Mouse (Mus musculus) ES-E14 (cell line): Measurements from ENCODE around the gene Nhsl1. TPM values are rescaled to one million over a fixed set of nuclear protein-coding genes. Genes with fewer than 3 reads are reported as not detected.

Experiments
- DNase-seq: peaks from one replicate; pipeline ENCODE4 v3.0.0-alpha.2; 2013; ENCODE audit warnings: low read depth, low spot score
- H3K27ac ChIP-seq: 2 replicates; pipeline ENCODE4 v1.5.1; 2012; ENCODE audit warnings: low read depth, mild to moderate bottlenecking, low read length, moderate library complexity, mixed read lengths; ENCODE audit not compliant: poor library complexity, insufficient read depth, severe bottlenecking
- H3K36me3 ChIP-seq: 2 replicates; pipeline ENCODE4 v1.6.1; 2012; ENCODE audit warnings: mild to moderate bottlenecking, low read length, moderate library complexity, mixed read lengths; ENCODE audit not compliant: control insufficient read depth, poor library complexity, insufficient read depth, severe bottlenecking
- H3K4me1 ChIP-seq, 2 experiments: fragments of 150-350 bp in 1 of 2; sonication (generic) in 1 of 2; 2 replicates each; pipeline ENCODE4 v1.6.1; 2012; ENCODE audit warnings: low read length in 2 of 2, mild to moderate bottlenecking in 1 of 2, mixed read lengths in 1 of 2; ENCODE audit not compliant: control insufficient read depth in 2 of 2, insufficient read depth in 2 of 2, poor library complexity in 1 of 2
- H3K4me3 ChIP-seq, 2 experiments: fragments of 150-350 bp in 1 of 2; sonication (generic) in 1 of 2; 2 replicates each; pipeline ENCODE4 v1.5.1; 2012; ENCODE audit warnings: low read length in 2 of 2, low read depth in 1 of 2, mild to moderate bottlenecking in 1 of 2, mixed read lengths in 1 of 2; ENCODE audit not compliant: insufficient read depth in 1 of 2, poor library complexity in 1 of 2, severe bottlenecking in 1 of 2
- H3K9ac ChIP-seq: 2 replicates; pipeline ENCODE4 v1.6.1; 2012; ENCODE audit warnings: low read depth, mild to moderate bottlenecking, low read length, mixed read lengths; ENCODE audit not compliant: poor library complexity, insufficient read depth, severe bottlenecking
- H3K9me3 ChIP-seq: fragments of 150-350 bp; sonication (generic); 2 replicates; pipeline ENCODE4 v1.6.1; 2012; ENCODE audit warnings: low read depth, mild to moderate bottlenecking, low read length; ENCODE audit not compliant: control insufficient read depth, insufficient read depth
- CHD2 ChIP-seq: IDR thresholded peaks from 2 replicates; pipeline ENCODE4 v1.6.1; 2014; ENCODE audit warnings: mild to moderate bottlenecking, low read depth, low read length, inconsistent platforms
- HCFC1 ChIP-seq: IDR thresholded peaks from 2 replicates; pipeline ENCODE4 v1.6.1; 2012; ENCODE audit warnings: low read length, inconsistent platforms, borderline replicate concordance; ENCODE audit not compliant: insufficient read depth
- MAFK ChIP-seq: IDR thresholded peaks from 2 replicates; pipeline ENCODE4 v1.6.1; 2014; ENCODE audit warnings: mild to moderate bottlenecking, low read depth, low read length, inconsistent platforms; ENCODE audit not compliant: insufficient read depth
- ZC3H11A ChIP-seq: IDR thresholded peaks from 2 replicates; pipeline ENCODE4 v1.6.1; 2012; ENCODE audit warnings: low read depth, mild to moderate bottlenecking, inconsistent platforms, low read length, borderline replicate concordance
- ZNF384 ChIP-seq: IDR thresholded peaks from 2 replicates; pipeline ENCODE4 v1.6.1; 2012; ENCODE audit warnings: low read depth, low read length, inconsistent platforms
- in situ Hi-C, 2 experiments: fragments of 600-800 bp; cut with MboI; formaldehyde crosslinking; loops; one replicate each; pipeline ENCODE4 v1.15.1; 2025; ENCODE audit warnings: low sequenced_read_pairs in 2 of 2, inconsistent platforms in 1 of 2; ENCODE audit not compliant: unreplicated experiment in 2 of 2
- total RNA-seq: library from RNA; depleted of rRNA; stranded (reverse); fragments of 300-350 nt; gene quantifications from 2 replicates; pipeline ENCODE4 v1.2.3, GENCODE M21; 2012

Nhsl1 gene
- total RNA-seq, 1 experiment, result 7.7 TPM

DNA sequence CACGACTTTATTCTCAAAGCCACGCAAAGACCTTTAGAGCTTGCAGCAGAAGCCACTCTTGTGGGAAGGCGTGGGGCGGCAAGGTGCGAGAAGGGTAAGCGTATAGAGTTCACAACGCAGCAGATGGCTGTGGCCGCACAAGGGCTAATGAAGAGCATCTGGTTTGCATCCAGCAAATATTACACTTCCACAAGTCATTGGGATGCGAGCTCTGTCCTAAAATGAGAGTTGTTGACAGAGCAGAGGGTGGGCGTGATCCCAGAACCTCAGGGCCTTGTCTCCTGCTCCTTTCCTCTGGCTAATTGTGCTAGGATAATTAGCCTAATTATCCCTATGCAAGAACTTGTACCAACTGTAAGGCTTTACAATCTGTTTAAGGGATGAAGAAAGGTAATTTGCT is 186.9 kb downstream of the Nhsl1 start:
- DNase-seq, result no peak
- in situ Hi-C loops, result no loop called here
- H3K27ac ChIP-seq, result no peak overlapping the region

GRCm38 (mm10) chr10:18506501-18506946 is 187.7 kb downstream of the Nhsl1 start:
- Histone ChIP-seq H3K4me1 (peaks cover 2 to 12% of the 10 kb centered on the region in 2 experiments), H3K36me3 (no peaks in the 10 kb centered on the region), H3K4me3 (no peak overlapping the region), H3K27ac (no peak overlapping the region), H3K9ac (no peak overlapping the region), H3K9me3 (no peaks in the 10 kb centered on the region)
- in situ Hi-C loops, result no loop called here
- TF ChIP-seq CHD2 (no peak), MAFK (no peak), HCFC1 (no peak), ZNF384 (no peak), ZC3H11A (no peak)
- no peak for DNase-seq

More for the DNA sequence above, 186.9 kb downstream of the Nhsl1 start:
- TF ChIP-seq HCFC1 (no peak), MAFK (no peak), ZNF384 (no peak), CHD2 (no peak), ZC3H11A (no peak)
- H3K36me3 ChIP-seq, result no peaks in the 10 kb centered on the region
- H3K4me1 ChIP-seq, result peaks cover 2 to 12% of the 10 kb centered on the region in 2 experiments
- H3K4me3 ChIP-seq, result no peak overlapping the region
- no peak overlapping the region for H3K9ac ChIP-seq
- no peaks in the 10 kb centered on the region for H3K9me3 ChIP-seq

- Histone ChIP-seq H3K36me3 (no peaks in the 10 kb centered on the region), H3K9me3 (no peaks in the 10 kb centered on the region), H3K4me1 (peaks cover 2 to 10% of the 10 kb centered on the region in 2 experiments; a peak in 3 of 4 replicates), H3K27ac (no peak overlapping the region), H3K4me3 (no peak overlapping the region), H3K9ac (no peak overlapping the region)
- no peak for DNase-seq
- TF ChIP-seq MAFK (no peak), ZNF384 (no peak), CHD2 (no peak), ZC3H11A (no peak), HCFC1 (no peak)
- in situ Hi-C loops, result no loop called here
Observed at GRCm38 (mm10) chr10:18507869-18508473, 189.2 kb downstream of the Nhsl1 start.

DNA sequence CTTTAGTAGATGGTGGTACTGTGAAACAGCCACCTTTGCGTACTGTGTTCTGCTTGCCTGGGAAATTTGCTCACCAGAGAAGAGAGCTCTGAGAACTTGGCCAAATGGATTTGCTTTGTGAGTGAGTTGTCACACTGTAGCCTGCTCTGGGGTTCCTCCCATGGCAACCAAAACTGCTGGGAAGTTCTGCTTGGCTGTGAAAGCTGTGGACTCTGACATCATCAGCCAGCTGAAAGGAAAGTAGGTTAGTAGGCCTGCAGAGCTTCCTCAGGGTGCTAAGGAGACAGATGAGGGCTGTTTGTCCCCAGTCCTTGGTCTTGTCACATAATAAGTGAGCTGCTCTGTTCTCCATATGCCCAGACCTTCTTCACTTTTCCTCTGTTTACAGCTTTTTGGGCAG is 189.8 kb downstream of the Nhsl1 start:
- Histone ChIP-seq H3K9ac (no peak overlapping the region), H3K4me3 (no peak overlapping the region), H3K27ac (no peak overlapping the region), H3K36me3 (no peaks in the 10 kb centered on the region), H3K4me1 (peaks cover 2 to 6% of the 10 kb centered on the region in 2 experiments; a peak in 3 of 4 replicates), H3K9me3 (no peaks in the 10 kb centered on the region)
- DNase-seq, result no peak
- in situ Hi-C loops, result no loop called here
- no peak for TF ChIP-seq ZC3H11A
- TF ChIP-seq HCFC1, result no peak
- no peak for TF ChIP-seq CHD2
- TF ChIP-seq ZNF384, result no peak
- no peak for TF ChIP-seq MAFK
